Mouse (Mus musculus) midbrain, embryonic 16.5 days (tissue): Measurements from ENCODE around the gene Vipas39. TPM values are rescaled to one million over a fixed set of nuclear protein-coding genes. Genes with fewer than 3 reads are reported as not detected.
"Not testable (repeated sequence)": the region's sequence is repeated elsewhere in the genome, so short reads cannot be mapped to it uniquely, and the experiment has no call there.

Experiments used
- ATAC-seq: fragments of 200-750 bp; cut with Nextera tagmentation; 2 replicates; pipeline ENCODE4 v1.8.0; 2017; ENCODE audit warnings: moderate TSS enrichment
- H3K27ac ChIP-seq: fragments of 300-500 bp; sonication (generic); 2 replicates; pipeline ENCODE4 v1.5.1; 2014; ENCODE audit warnings: mild to moderate bottlenecking, low read length, mixed read lengths
- H3K27me3 ChIP-seq: fragments of 300-500 bp; sonication (generic); 2 replicates; pipeline ENCODE4 v1.6.1; 2014; ENCODE audit warnings: low read depth, low read length, mixed read lengths; ENCODE audit not compliant: control insufficient read depth, insufficient read depth
- H3K36me3 ChIP-seq: fragments of 300-500 bp; sonication (generic); 2 replicates; pipeline ENCODE4 v1.6.1; 2014; ENCODE audit warnings: mild to moderate bottlenecking, low read length, moderate library complexity, mixed read lengths; ENCODE audit not compliant: control insufficient read depth, insufficient read depth
- H3K4me1 ChIP-seq: fragments of 300-500 bp; sonication (generic); 2 replicates; pipeline ENCODE4 v1.6.1; 2014; ENCODE audit warnings: mild to moderate bottlenecking, low read length, mixed read lengths; ENCODE audit not compliant: control insufficient read depth, insufficient read depth
- H3K4me2 ChIP-seq: fragments of 300-500 bp; sonication (generic); 2 replicates; pipeline ENCODE4 v1.6.1; 2014; ENCODE audit warnings: mild to moderate bottlenecking, low read length, mixed read lengths
- H3K4me3 ChIP-seq: fragments of 300-500 bp; sonication (generic); 2 replicates; pipeline ENCODE4 v1.5.1; 2014; ENCODE audit warnings: low read depth, mild to moderate bottlenecking, low read length, moderate library complexity, mixed read lengths
- H3K9ac ChIP-seq: fragments of 300-500 bp; sonication (generic); 2 replicates; pipeline ENCODE4 v1.6.1; 2014; ENCODE audit warnings: low read depth, low read length, mixed read lengths
- H3K9me3 ChIP-seq: fragments of 300-500 bp; sonication (generic); replicated peaks from 2 replicates; pipeline ENCODE4 v1.6.1; 2014; ENCODE audit warnings: mild to moderate bottlenecking, low read length, mixed read lengths; ENCODE audit not compliant: control insufficient read depth, poor library complexity, severe bottlenecking
- WGBS: fragments of 180-500 bp; shearing (Covaris S2); extraction: QIAGEN DNeasy Blood & Tissue Kit; methylation state at CpG from one replicate; pipeline ENCODE4 v1.1.7; 2014; 5-methylcytosine and 5-hydroxymethylcytosine counted together
- polyA plus RNA-seq: library from polyadenylated mRNA; unstranded; fragments of >200 nt; fragmentation: Nextera tagmentation; extraction: Ambion mirVana; gene quantifications from 2 replicates; pipeline ENCODE4 v1.2.1, GENCODE M21; 2015

The Vipas39 gene
- polyA plus RNA-seq, 1 experiment from 2014 or later, result 58.2 TPM

GRCm38 (mm10) chr12:87278118-87278730, 12.2 kb upstream of the Vipas39 start:
- H3K27ac ChIP-seq, result no peak overlapping the region
- H3K9ac ChIP-seq, result no peak overlapping the region
- 21% methylated on average over 6 of the region's 6 CpGs for whole genome bisulfite sequencing
- H3K36me3 ChIP-seq, result peaks cover 15% of the 10 kb centered on the region
- H3K4me3 ChIP-seq, result no peak overlapping the region
- no peak for ATAC-seq
- H3K4me1 ChIP-seq, result no peaks in the 10 kb centered on the region
- H3K27me3 ChIP-seq, result no peaks in the 10 kb centered on the region
- H3K4me2 ChIP-seq, result no peak overlapping the region
- no peaks in the 10 kb centered on the region for H3K9me3 ChIP-seq

GRCm38 (mm10) chr12:87277251-87277650, 11.2 kb upstream of the Vipas39 start:
- not testable (repeated sequence) for ATAC-seq, H3K4me3 ChIP-seq, H3K4me1 ChIP-seq, H3K27me3 ChIP-seq, H3K9ac ChIP-seq, H3K4me2 ChIP-seq, H3K9me3 ChIP-seq, H3K27ac ChIP-seq
- H3K36me3 ChIP-seq, result peaks cover 25% of the 10 kb centered on the region
- 89% methylated on average over 4 of the region's 4 CpGs for WGBS

- H3K36me3 ChIP-seq, result peaks cover 37% of the 10 kb centered on the region
- H3K9ac ChIP-seq, result no peak overlapping the region
- 89% methylated on average over 9 of the region's 9 CpGs for WGBS
- H3K4me3 ChIP-seq, result no peak overlapping the region
- no peak overlapping the region for H3K27ac ChIP-seq
- H3K9me3 ChIP-seq, result no peaks in the 10 kb centered on the region
- ATAC-seq, result no peak
- H3K4me1 ChIP-seq, result no peaks in the 10 kb centered on the region
- H3K4me2 ChIP-seq, result no peak overlapping the region
- no peaks in the 10 kb centered on the region for H3K27me3 ChIP-seq
Observed at GRCm38 (mm10) chr12:87274853-87275831, 9.1 kb upstream of the Vipas39 start.

GRCm38 (mm10) chr12:87267682-87268081, 1.6 kb upstream of the Vipas39 start:
- Histone ChIP-seq H3K4me3 (peak overlapping the region; percentile 72), H3K27ac (no peak overlapping the region), H3K4me2 (peak overlapping the region; percentile 88), H3K36me3 (peaks cover 29% of the 10 kb centered on the region), H3K9ac (no peak overlapping the region), H3K9me3 (no peaks in the 10 kb centered on the region), H3K4me1 (peaks cover 21% of the 10 kb centered on the region), H3K27me3 (no peaks in the 10 kb centered on the region)
- no peak for ATAC-seq
- WGBS, result 27% methylated on average over 4 of the region's 4 CpGs

GRCm38 (mm10) chr12:87266827-87267603, 959 bp upstream of the Vipas39 start:
- Histone ChIP-seq H3K9me3 (no peaks in the 10 kb centered on the region), H3K4me2 (peak overlapping the region; percentile 88), H3K27me3 (no peaks in the 10 kb centered on the region), H3K4me1 (peaks cover 21% of the 10 kb centered on the region), H3K4me3 (peak overlapping the region; percentile 72), H3K27ac (peak overlapping the region; percentile 88), H3K9ac (peak overlapping the region; percentile 75), H3K36me3 (peaks cover 25% of the 10 kb centered on the region)
- 0% methylated on average over 30 of the region's 31 CpGs for WGBS
- ATAC-seq, result peak; percentile 72

GRCm38 (mm10) chr12:87265444-87265843, 612 bp downstream of the Vipas39 start:
- 27% methylated on average over 11 of the region's 11 CpGs for WGBS
- H3K36me3 ChIP-seq, result peaks cover 31% of the 10 kb centered on the region
- peak overlapping the region; percentile 88 for H3K27ac ChIP-seq
- no peak for ATAC-seq
- H3K4me2 ChIP-seq, result peak overlapping the region; percentile 75
- H3K27me3 ChIP-seq, result no peaks in the 10 kb centered on the region
- H3K9ac ChIP-seq, result peak overlapping the region; percentile 86
- peak overlapping the region; percentile 72 for H3K4me3 ChIP-seq
- H3K9me3 ChIP-seq, result no peaks in the 10 kb centered on the region
- peaks cover 21% of the 10 kb centered on the region for H3K4me1 ChIP-seq

- peaks cover 8% of the 10 kb centered on the region for H3K4me1 ChIP-seq
- no peak overlapping the region for H3K9ac ChIP-seq
- H3K27ac ChIP-seq, result no peak overlapping the region
- 97% methylated on average over 8 of the region's 8 CpGs for WGBS
- H3K9me3 ChIP-seq, result no peaks in the 10 kb centered on the region
- no peak for ATAC-seq
- H3K27me3 ChIP-seq, result no peaks in the 10 kb centered on the region
- peaks cover 33% of the 10 kb centered on the region for H3K36me3 ChIP-seq
- H3K4me3 ChIP-seq, result no peak overlapping the region
- no peak overlapping the region for H3K4me2 ChIP-seq
Observed at GRCm38 (mm10) chr12:87260562-87260961, 5.5 kb downstream of the Vipas39 start.

- H3K4me1 ChIP-seq, result no peaks in the 10 kb centered on the region
- no peak for ATAC-seq
- no peak overlapping the region for H3K27ac ChIP-seq
- 99% methylated on average over 5 of the region's 5 CpGs for WGBS
- no peaks in the 10 kb centered on the region for H3K27me3 ChIP-seq
- H3K4me3 ChIP-seq, result no peak overlapping the region
- no peak overlapping the region for H3K4me2 ChIP-seq
- H3K36me3 ChIP-seq, result peaks cover 44% of the 10 kb centered on the region
- no peak overlapping the region for H3K9ac ChIP-seq
- no peaks in the 10 kb centered on the region for H3K9me3 ChIP-seq
Observed at GRCm38 (mm10) chr12:87256629-87257028, 9.4 kb downstream of the Vipas39 start.
